Mouse (Mus musculus) right cerebral cortex, postnatal 4 days (tissue): Measurements from ENCODE around the gene Morc2a.

Source experiments
- DNase-seq: peaks from one replicate; pipeline ENCODE4 v3.0.0-alpha.2; 2022

The Morc2a gene

GRCm38 (mm10) chr11:3684723-3685430, 35.9 kb downstream of the Morc2a start:
- no peak for DNase-seq

GRCm38 (mm10) chr11:3685431-3685830, 36.4 kb downstream of the Morc2a start:
- no peak for DNase-seq

DNA sequence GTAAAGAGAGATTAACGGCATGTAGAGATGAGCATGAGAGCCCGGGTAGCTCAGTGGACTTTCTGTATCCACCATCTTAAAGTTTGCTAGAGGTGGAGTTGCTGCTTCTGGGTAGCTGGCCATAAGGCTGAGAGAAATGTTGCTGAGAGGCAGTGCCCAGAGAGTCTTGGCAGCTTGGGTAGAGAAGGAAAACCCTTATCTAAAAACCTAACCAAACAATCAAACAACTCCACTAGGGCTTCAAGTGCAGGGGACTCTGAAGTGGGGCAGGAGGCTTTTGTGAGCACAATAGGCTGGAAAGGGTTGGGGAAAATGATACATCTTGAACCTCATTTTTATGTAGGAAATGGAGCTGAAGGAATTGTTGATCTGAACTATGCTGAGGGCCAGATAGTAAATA, 37.3 kb downstream of the Morc2a start:
- DNase-seq: no peak

DNA sequence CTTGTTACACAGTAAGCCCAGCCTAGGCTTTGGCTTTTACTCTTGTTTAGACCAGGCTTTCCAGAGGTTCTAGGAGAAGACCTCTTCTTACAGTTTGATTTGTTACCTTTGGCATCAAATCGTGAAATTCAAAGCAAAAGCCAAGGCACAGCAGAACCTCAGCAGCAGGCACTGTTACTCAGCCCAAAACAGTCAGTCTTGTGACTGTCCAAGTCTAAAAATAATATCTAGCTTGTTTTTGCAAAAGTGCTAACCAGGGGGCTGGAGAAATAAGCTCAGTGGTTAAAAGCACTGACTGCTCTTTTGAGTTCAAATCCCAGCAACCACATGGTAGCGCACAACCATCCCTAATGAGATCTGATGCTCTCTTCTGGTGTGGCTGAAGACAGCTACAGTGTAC, 37.9 kb downstream of the Morc2a start:
- no peak for DNase-seq

- no peak for DNase-seq
Observed at GRCm38 (mm10) chr11:3691746-3692145, 42.8 kb downstream of the Morc2a start.

DNA sequence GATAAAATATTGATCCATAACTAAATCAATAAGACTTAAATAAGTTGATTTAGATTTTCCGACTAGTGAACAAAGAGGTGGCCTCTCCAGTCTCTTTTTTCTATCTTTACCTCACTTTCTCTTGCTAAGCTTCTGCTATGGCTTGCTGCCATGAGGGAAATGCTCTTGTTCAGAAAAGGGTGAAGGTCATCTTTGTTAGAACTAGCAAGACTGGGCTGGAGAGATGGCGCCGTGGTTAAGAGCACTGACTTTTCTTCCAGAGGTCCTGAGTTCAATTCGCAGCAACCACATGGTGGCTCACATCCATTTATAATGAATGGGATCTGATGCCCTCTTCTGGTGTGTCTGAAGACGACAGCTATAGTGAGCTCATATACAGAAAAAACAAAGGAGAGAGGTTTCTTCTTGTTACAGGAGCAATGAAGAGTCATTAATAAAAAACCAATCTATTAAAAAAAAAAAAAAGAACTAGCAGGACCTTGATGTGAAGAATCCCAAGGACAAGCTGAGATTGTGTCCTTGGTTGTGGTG, 47.2 kb downstream of the Morc2a start:
- DNase-seq: no peak

GRCm38 (mm10) chr11:3697441-3697840, 48.5 kb downstream of the Morc2a start:
- DNase-seq: no peak

- no peak for DNase-seq
Observed at GRCm38 (mm10) chr11:3703089-3703992, 54.4 kb downstream of the Morc2a start.

- no peak for DNase-seq
Observed at GRCm38 (mm10) chr11:3704404-3704803, 55.4 kb downstream of the Morc2a start.

DNA sequence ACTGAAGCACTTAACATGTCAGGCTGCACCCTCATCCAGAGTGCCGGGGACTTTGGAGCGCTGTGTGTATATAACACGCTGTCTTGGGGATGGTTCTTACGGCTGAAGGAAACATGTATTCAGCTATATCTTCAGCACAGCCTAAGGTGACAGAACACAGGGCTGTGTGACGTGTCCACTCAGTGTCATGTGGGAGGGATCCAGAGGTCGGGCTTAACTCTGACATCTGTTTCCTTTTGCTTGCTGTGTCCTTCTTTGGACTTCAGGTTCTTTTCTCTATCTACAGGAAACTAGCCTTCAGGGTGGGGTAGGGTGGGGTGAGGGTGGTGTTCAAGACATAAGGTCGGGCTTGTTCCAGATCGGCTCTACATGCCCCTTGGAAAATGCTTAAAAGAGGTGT, 58.1 kb downstream of the Morc2a start:
- DNase-seq: no peak

GRCm38 (mm10) chr11:3710203-3710602, 61.2 kb downstream of the Morc2a start:
- no peak for DNase-seq

DNA sequence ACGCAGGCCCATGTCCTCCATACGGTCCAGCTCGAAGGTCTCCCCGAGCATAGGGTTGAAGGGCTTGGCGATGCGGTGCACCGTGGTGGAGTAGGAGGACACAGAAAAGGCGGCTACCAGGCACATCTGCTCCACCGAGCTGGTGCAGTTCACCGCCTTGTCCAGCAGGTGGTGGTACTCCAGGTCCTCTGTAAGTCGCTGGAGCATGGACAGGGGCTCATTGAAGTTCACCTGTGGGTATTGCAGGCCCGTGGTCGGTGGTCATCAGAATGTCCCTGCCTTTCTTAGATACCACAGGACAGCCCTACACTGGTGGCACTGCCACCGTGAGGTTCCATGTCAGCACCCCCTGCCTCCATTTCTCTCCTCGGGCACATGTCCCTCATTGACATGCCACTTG, 65.5 kb downstream of the Morc2a start:
- DNase-seq: peak; percentile 72

GRCm38 (mm10) chr11:3716662-3717061, 67.7 kb downstream of the Morc2a start:
- DNase-seq: peak; percentile 57

DNA sequence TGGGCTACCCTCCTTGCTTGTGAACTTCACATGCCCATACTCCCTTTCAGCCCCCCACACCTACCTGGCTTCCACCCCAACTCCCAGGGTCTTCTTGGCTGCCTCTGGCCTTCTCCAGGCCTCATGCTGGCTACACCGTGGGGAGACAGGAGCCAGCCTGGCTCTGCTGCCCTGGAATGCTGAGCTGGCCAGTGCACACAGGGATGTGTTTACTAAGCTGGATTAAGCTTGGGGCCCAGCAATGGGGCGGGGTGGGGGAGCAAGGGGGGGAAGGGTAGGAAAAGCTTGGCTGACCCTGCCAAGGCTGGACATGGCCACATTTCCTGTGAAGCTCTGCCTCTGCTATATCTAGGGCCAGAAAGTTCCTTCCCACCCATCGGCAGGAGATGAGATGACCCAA, 73.0 kb downstream of the Morc2a start:
- DNase-seq: no peak

- no peak for DNase-seq
Observed at GRCm38 (mm10) chr11:3722861-3723260, 73.9 kb downstream of the Morc2a start.

GRCm38 (mm10) chr11:3723910-3724309, 74.9 kb downstream of the Morc2a start:
- no peak for DNase-seq

GRCm38 (mm10) chr11:3724726-3725125, 75.7 kb downstream of the Morc2a start:
- DNase-seq: no peak

GRCm38 (mm10) chr11:3725331-3726054, 76.5 kb downstream of the Morc2a start:
- DNase-seq: no peak

GRCm38 (mm10) chr11:3727438-3728105, 78.6 kb downstream of the Morc2a start:
- no peak for DNase-seq

GRCm38 (mm10) chr11:3731469-3731868, 82.5 kb downstream of the Morc2a start:
- no peak for DNase-seq

DNA sequence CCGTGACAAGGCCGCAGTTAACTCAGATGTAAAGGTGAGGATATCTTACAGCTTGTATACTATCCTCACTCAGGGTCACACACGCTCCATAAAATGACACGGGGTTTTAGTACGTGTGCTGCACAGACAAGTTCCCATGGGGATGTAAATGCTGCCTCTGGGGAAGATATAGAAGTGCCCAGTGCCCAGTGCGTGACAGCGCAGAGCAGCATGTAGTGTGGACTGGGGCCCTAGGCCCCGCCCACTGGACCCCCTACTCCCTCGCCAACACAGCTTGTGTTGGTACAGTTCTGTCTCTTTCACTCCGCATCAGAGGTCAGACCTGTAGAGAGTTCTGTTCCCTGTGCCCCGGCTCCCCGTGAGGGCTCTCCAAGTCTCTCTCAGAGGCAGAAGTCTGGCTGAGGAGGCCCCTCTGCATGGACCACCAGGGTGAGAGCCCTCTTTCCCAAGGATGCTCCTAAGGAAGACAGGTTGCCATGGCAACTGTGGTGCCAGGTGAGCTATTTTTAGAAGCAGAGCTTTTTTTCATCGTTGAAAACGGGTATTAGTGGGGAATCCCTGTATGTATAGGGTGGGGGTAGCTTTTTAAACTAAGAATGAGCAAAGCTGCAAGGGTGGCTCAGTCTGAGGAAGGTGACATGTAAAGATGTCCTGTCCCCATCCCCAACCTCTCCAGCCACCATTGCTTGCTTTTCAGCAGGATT, 85.1 kb downstream of the Morc2a start:
- no peak for DNase-seq

DNA sequence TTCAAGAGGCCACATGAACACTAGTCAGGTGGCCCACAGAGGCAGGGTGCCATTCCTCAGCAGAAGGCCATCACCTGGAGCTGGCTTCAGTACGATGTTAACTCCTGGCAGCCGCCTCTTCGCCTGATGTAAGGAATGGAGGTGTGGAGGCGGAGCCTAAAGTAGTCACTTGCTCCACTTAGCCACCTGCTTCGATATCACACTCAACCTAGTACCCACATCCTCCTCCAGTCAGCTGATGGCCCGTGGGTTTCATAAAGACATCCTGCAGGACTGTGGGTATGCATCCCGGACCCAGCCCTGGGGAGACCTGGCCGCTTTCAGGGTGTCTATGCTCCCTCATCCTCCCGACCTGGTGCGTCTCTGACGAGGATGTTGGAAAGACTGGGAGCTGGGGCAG, 86.7 kb downstream of the Morc2a start:
- no peak for DNase-seq
